In genomic region chr16:4312018-4312417, GRCm38 (mm10) we compare ENCODE assay signal across 32 mouse cellular contexts.
"Had no signal": no experiment of that assay in that cellular context is flagged by ENCODE, and none has a peak within 500 bp of the region (broad histone marks: within the 10 kb centered on the region; RNA-seq: fewer than 3 reads in every experiment).

No protein-coding gene starts in this region.

- H3K4me3 ChIP-seq: limb, embryonic 10.5 days; limb, embryonic 12.5 days; limb, embryonic 13.5 days; limb, embryonic 15.5 days; liver, embryonic 12.5 days; liver, embryonic 13.5 days; liver, embryonic 15.5 days; lung, embryonic 15.5 days; megakaryocyte, embryonic 14.5 days; midbrain, embryonic 10.5 days; midbrain, embryonic 12.5 days; midbrain, embryonic 13.5 days; midbrain, embryonic 15.5 days; myocyte; neural tube, embryonic 12.5 days; neural tube, embryonic 13.5 days had no signal

- H3K9ac ChIP-seq: limb, embryonic 12.5 days; limb, embryonic 13.5 days; limb, embryonic 15.5 days; liver, embryonic 12.5 days; liver, embryonic 13.5 days; liver, embryonic 14.5 days; liver, embryonic 15.5 days; liver, postnatal 0 days; lung, embryonic 14.5 days; lung, embryonic 15.5 days; midbrain, embryonic 12.5 days; midbrain, embryonic 13.5 days; midbrain, embryonic 15.5 days; neural tube, embryonic 12.5 days; neural tube, embryonic 13.5 days had no signal

- H3K4me1 ChIP-seq: limb, embryonic 10.5 days; limb, embryonic 12.5 days; limb, embryonic 13.5 days; limb, embryonic 15.5 days; liver, embryonic 12.5 days; liver, embryonic 13.5 days; liver, embryonic 15.5 days; lung, embryonic 15.5 days; midbrain, embryonic 10.5 days; midbrain, embryonic 12.5 days; midbrain, embryonic 13.5 days; midbrain, embryonic 15.5 days; neural tube, embryonic 12.5 days; neural tube, embryonic 13.5 days had no signal

- H3K4me2 ChIP-seq: limb, embryonic 12.5 days; limb, embryonic 13.5 days; limb, embryonic 15.5 days; liver, embryonic 11.5 days; liver, embryonic 12.5 days; liver, embryonic 13.5 days; liver, embryonic 15.5 days; lung, embryonic 14.5 days; lung, embryonic 15.5 days; midbrain, embryonic 11.5 days; midbrain, embryonic 12.5 days; midbrain, embryonic 13.5 days; midbrain, embryonic 15.5 days; neural tube, embryonic 12.5 days; neural tube, embryonic 13.5 days had no signal

- H3K36me3 ChIP-seq: limb, embryonic 10.5 days; limb, embryonic 12.5 days; limb, embryonic 13.5 days; limb, embryonic 15.5 days; liver, embryonic 12.5 days; liver, embryonic 13.5 days; liver, embryonic 15.5 days; lung, embryonic 15.5 days; midbrain, embryonic 10.5 days; midbrain, embryonic 12.5 days; midbrain, embryonic 15.5 days; neural tube, embryonic 12.5 days; neural tube, embryonic 13.5 days had no signal

- ATAC-seq: liver, embryonic 12.5 days; liver, postnatal 0 days; lung, postnatal 0 days; midbrain, embryonic 13.5 days; midbrain, embryonic 15.5 days; midbrain, embryonic 16.5 days had no signal

- H3K9me3 ChIP-seq: limb, embryonic 10.5 days; limb, embryonic 12.5 days; limb, embryonic 13.5 days; limb, embryonic 15.5 days; liver, embryonic 12.5 days; liver, embryonic 13.5 days; liver, embryonic 15.5 days; lung, embryonic 15.5 days; megakaryocyte, embryonic 14.5 days; midbrain, embryonic 10.5 days; midbrain, embryonic 12.5 days; midbrain, embryonic 13.5 days; midbrain, embryonic 15.5 days; neural tube, embryonic 12.5 days; neural tube, embryonic 13.5 days had no signal

- DNase-seq: liver; liver, embryonic 13.5 days; liver, postnatal 0 days; lung, adult 18-20 months; lung, adult 2 months; lung, embryonic 14.5 days; lung, postnatal 10 days; lung, postnatal 14 days; lung, postnatal 36 days; lung, postnatal 4 days; midbrain, embryonic 14.5 days had no signal

- H3K27me3 ChIP-seq: limb, embryonic 12.5 days; limb, embryonic 13.5 days; limb, embryonic 15.5 days; liver, embryonic 12.5 days; liver, embryonic 13.5 days; liver, embryonic 15.5 days; lung, embryonic 15.5 days; megakaryocyte, embryonic 14.5 days; midbrain, embryonic 12.5 days; midbrain, embryonic 13.5 days; midbrain, embryonic 15.5 days; neural tube, embryonic 12.5 days; neural tube, embryonic 13.5 days had no signal

- H3K27ac ChIP-seq: limb, embryonic 10.5 days; limb, embryonic 12.5 days; limb, embryonic 13.5 days; limb, embryonic 15.5 days; liver, embryonic 12.5 days; liver, embryonic 13.5 days; liver, embryonic 14.5 days; liver, embryonic 15.5 days; lung, embryonic 15.5 days; macrophage; midbrain, embryonic 10.5 days; midbrain, embryonic 12.5 days; midbrain, embryonic 13.5 days; midbrain, embryonic 15.5 days; neural tube, embryonic 12.5 days; neural tube, embryonic 13.5 days had no signal
